Comparison of ENCODE assay signal across 33 mouse cellular contexts in the genomic region with DNA sequence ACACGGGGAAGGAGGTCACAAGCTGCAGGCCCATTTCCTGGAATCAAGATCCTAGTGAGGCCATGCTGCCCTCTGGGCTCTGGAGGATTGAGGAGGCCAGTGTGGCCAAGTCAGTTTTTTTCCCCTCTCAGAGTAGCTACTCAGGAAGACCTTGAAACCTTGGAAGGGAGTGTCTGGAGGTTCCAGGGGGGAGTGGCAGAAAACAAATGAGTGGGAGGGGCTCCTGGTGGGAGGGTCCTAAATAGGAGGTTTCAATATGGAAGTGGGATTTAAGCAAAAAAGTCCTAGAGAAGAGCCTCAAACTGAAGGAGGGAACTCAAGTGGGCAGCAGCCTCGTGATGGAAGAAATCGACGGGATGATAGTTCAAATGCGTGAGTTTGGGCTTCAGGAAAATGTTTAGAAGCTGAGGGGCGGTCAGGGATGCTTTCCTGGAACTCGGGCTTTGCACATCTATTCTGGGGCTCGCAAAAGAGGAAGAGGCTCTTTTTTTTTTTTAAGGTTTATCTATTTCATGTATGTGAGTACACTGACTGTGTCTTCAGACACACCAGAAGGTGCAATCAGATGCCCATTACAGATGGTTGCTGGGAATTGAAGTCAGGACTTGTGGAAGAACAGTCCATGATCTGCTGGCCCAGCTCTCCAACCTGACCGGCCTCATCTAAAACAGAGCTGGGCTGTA. TPM values are rescaled to one million over a fixed set of nuclear protein-coding genes. Genes with fewer than 3 reads are reported as not detected.
"Had no signal": no experiment of that assay in that cellular context is flagged by ENCODE, and none has a peak within 500 bp of the region (broad histone marks: within the 10 kb centered on the region; RNA-seq: fewer than 3 reads in every experiment).

No protein-coding gene starts in this region.

- H3K4me3 ChIP-seq: gastrocnemius, adult 2 months; heart, embryonic 10.5 days; heart, embryonic 12.5 days; hindbrain, embryonic 13.5 days; hindbrain, embryonic 15.5 days; kidney, embryonic 15.5 days; left cerebral cortex, adult 2 months; limb, embryonic 10.5 days; limb, embryonic 12.5 days; liver, embryonic 13.5 days; liver, embryonic 15.5 days had no signal

- H3K27ac ChIP-seq: gastrocnemius, adult 2 months; heart, embryonic 10.5 days; hindbrain, embryonic 13.5 days; hindbrain, embryonic 15.5 days; hindbrain, postnatal 0 days; kidney, embryonic 15.5 days; kidney, postnatal 0 days; left cerebral cortex, adult 2 months; limb, embryonic 10.5 days; limb, embryonic 12.5 days; liver, embryonic 13.5 days; liver, embryonic 15.5 days had no signal

- H3K9me3 ChIP-seq: heart, embryonic 10.5 days; heart, embryonic 12.5 days; hindbrain, embryonic 13.5 days; hindbrain, embryonic 15.5 days; kidney, embryonic 15.5 days; limb, embryonic 10.5 days; limb, embryonic 12.5 days; liver, embryonic 13.5 days; liver, embryonic 15.5 days had no signal

- H3K36me3 ChIP-seq: heart, embryonic 10.5 days; heart, embryonic 12.5 days; hindbrain, embryonic 13.5 days; hindbrain, embryonic 15.5 days; kidney, embryonic 15.5 days; limb, embryonic 10.5 days; limb, embryonic 12.5 days; liver, embryonic 13.5 days; liver, embryonic 15.5 days had no signal

- H3K4me1 ChIP-seq: heart, embryonic 10.5 days; heart, embryonic 12.5 days; hindbrain, embryonic 13.5 days; hindbrain, embryonic 15.5 days; kidney, embryonic 15.5 days; limb, embryonic 10.5 days; limb, embryonic 12.5 days; liver, embryonic 13.5 days; liver, embryonic 15.5 days had no signal

- DNase-seq: gastrocnemius, adult 2 months; gastrocnemius, postnatal 10 days; gastrocnemius, postnatal 36 days; heart, adult 18-20 months; heart, postnatal 10 days; kidney, adult 11 months; kidney, adult 2 months; kidney, adult 9 months; kidney, postnatal 14 days; kidney, postnatal 36 days; layer of hippocampus, adult 9-11 months; liver; liver, embryonic 13.5 days; liver, postnatal 0 days had no signal

- H3K9ac ChIP-seq: heart, embryonic 12.5 days; hindbrain, embryonic 13.5 days; hindbrain, embryonic 15.5 days; kidney, embryonic 15.5 days; limb, embryonic 12.5 days; liver, embryonic 13.5 days; liver, embryonic 15.5 days; liver, postnatal 0 days had no signal

RNA-seq across cellular contexts. Expression of gene Crxos, which starts 19.1 kb away (rescaled TPM):
- total RNA-seq: gastrocnemius, adult 2 months; gastrocnemius, postnatal 10 days; gastrocnemius, postnatal 36 days; heart, adult 18-20 months; heart, adult 8-10 months; heart, postnatal 10 days; heart, postnatal 25 days; hematopoietic stem cell, adult 5-6 weeks; hindbrain, postnatal 0 days; layer of hippocampus, adult 18-20 months; layer of hippocampus, postnatal 25 days; left cerebral cortex, postnatal 14 days had no signal

RNA-seq across cellular contexts. Expression of gene Crx, which starts 21.7 kb away (rescaled TPM):
- total RNA-seq: gastrocnemius, adult 2 months; gastrocnemius, postnatal 10 days; gastrocnemius, postnatal 36 days; heart, adult 18-20 months; heart, adult 8-10 months; heart, postnatal 10 days; heart, postnatal 25 days; hematopoietic stem cell, adult 5-6 weeks; hindbrain, postnatal 0 days; layer of hippocampus, adult 18-20 months; layer of hippocampus, adult 8-10 months; layer of hippocampus, postnatal 25 days; left cerebral cortex, adult 2 months; left cerebral cortex, postnatal 14 days; left cerebral cortex, postnatal 36 days had no signal
